Mouse (Mus musculus): ENCODE data around the gene Gm21987.
"Not testable (repeated sequence)": the region's sequence is repeated elsewhere in the genome, so short reads cannot be mapped to it uniquely, and the experiment has no call there.

Gm21987 gene

DNA sequence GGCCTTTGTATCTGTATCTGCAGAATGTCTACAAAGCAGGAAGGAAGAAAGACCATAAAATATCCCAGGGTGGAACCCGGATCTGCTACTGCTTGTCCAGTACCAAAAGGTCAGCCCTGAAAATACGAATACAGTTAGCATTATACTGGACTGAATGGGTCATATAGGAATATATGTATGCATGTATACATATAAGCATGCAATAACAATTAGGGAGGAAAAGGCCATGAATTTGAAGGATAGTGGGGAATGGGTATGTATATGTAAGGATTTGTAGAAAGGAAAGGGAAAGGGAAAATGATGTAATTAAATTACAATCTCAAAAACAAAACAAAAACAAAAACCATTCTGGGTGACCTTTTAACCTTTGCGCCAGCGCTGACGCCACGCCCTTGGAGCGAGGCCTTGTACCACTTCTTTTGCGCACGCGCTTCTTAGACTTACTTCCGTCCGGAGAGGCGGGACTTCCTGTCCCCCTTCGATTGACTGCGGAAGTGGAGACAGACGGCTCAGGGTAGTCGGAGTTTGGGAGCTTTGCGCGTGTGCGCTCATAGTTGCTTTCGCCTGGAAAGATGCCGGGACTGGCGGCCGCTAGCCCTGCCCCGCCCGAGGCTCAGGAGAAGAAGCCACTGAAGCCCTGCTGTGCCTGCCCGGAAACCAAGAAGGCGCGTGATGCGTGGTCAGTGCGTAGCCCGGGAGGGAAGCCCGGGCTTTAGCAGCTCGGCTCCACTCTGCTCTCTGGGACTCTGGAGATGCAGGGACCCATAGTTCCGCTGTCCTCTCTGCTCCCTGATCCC lies at the start of gene Gm21987, which contains the start of gene Cox17:
TSS of gene Gm21987 (plus strand) at position 512 of the 797 bp plus-strand sequence.
TSS of gene Cox17 (plus strand) at position 463 of the 797 bp plus-strand sequence.
- DNase-seq = peak; percentile 83

DNA sequence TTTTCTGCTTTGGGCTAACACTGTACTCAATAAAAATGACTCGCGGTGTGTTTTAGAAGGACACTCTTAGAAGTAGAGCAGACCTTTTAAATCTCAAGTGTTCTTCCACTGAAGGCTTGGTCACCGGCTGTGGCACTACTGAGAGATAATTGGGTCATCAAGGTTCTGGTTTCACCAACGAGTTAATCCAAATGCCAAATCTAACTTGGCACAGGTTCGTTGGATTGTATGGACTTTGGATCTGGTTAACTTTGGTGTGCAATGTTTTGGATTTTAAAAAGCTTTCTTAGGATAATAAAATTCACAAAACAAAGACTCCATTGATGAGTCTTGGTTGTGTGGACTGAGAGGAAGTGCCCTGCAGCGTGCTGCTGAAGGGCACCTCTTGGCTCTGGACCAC lies 48.4 kb upstream of the Gm21987 start:
- DNase-seq = no peak

DNA sequence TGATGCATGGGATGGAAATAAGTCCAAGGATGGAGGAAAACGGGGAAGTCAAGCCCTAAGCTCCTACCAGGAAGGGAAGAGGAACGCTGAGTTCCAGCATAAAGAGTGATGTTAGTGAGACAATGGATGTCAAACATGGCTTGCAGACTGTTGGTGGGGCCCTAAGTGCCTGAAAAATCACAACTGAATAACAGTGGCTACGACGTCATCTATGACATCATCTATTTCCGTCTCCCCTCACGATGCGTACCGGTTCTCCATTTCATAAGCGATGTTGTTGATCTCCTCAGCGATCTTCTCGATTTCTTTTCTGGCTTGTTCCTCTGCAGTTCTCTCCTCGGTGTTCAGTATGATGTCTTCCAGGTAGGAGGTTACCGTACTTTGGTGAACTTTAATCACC lies 44.5 kb upstream of the Gm21987 start:
- no peak for DNase-seq

DNA sequence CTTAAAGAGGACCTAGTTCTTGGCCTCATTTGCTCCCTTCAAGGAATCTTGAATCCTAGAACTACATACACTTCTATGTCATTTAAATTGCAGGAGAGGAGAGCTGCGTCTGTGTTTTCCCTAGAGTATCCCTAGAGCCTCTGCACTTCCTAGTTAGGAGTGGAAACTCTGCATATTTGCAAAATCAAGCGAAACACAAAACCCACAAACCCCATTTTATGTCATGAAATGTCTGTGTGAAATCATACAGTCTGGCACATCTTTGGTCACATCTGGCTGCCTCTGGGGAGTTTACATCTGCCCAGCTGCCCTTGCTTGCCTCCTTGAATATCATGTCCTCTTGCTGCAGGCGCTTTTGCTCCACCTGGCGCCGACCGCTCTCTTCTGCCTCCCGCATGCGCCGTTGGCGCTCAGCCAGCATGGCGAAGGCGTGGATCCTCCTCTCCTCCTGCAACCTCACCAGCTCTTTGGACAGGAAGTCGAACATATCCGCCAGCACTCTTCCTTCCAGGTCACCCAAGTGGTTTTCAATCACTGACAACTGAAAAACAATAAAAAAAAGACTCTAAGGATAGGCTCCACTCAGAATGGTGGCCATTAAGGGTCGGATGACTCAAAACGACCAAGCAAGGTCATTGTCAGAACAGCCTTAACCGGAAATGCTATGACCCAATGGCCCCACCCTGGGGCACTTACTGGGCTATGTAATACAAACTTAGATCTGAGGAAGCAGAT lies 42.2 kb upstream of the Gm21987 start:
- no peak for DNase-seq

DNA sequence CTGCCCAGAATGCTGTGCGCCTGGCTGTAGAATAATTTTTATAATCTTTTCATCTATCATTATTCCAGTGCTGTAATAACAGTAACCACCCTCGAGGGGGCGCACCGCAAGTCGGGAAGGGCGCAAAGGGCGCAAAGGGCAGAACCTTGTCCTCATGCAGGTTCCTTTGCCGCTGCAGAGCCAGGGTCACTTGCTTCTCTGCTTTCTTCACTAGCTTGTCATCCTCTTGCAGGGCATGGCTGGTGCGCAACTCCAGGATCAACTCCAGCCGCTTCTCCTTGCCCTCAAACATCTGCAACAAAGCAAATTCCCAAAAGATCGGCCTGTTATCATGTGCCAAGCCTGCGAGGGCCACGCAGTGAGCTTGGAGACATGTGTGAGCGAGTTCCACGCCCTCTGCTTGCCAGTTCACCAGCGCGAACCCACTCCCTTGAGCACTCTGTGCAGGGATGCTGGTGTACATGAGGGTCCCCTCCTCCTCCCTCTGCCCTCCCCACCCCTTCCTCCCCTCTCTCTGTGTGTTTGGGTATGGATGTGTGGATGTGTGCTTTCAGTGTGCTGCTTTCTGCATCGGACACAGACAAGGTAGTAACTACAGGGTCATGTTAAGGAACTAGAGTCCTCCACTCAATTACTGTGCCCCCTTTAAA lies 40.1 kb upstream of the Gm21987 start:
- no peak for DNase-seq

DNA sequence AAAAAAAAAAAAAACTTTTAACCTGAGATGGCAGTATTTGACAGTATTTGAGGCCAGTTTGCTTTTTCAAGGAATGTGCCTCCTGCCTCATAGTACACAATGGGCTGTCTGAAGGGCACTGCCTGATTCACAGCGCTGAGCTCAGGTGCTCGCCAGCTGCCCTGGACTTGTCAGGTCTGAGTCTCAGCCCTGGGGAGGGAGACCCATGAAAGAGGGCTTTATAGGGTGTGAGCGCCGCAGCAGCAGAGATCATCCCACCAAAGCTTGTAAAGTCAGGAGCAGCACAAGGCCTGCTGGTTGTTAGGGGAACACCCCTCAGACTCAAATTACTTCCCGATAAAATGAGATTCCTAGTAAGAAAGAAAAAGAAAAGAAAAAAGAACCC lies 39.6 kb upstream of the Gm21987 start:
- no peak for DNase-seq

DNA sequence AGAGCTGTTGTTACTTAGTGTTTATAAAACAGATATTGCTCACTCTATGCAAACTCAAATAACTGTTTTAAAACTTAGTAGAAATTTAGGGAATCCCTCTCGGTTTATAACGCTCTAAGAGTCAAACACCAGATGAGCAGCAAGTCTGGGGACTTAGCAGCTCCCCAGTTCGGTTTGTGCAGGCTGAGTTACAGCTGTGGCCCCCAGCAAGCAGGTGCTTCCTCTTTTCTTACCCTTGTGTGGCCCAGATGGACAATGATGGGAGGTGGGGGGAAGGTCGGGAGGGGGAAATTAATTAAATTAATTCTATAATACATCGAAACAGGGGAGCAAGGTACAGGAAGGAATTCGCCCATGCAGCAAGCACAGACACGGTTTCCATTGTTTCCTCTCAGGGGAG lies 39.2 kb upstream of the Gm21987 start:
- no peak for DNase-seq

DNA sequence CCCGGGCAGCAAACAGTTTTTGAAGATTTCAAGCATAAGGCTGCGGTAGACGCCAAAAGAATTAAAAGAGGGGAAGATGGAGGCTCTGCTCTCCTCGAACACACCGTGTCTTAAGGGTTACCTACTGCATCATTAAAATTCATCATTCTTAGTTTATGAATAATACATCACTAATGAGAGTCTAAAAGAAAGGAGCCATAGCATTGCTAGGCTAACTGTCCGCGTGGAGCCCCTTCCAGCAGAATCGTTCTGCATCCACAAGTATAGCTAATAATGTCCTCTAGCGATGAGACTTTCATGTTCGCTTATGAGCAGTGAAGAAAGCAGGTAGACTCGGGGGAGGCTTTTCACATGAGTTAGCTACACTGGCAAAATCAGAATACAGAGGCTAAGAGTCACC lies 38.6 kb upstream of the Gm21987 start:
- no peak for DNase-seq

DNA sequence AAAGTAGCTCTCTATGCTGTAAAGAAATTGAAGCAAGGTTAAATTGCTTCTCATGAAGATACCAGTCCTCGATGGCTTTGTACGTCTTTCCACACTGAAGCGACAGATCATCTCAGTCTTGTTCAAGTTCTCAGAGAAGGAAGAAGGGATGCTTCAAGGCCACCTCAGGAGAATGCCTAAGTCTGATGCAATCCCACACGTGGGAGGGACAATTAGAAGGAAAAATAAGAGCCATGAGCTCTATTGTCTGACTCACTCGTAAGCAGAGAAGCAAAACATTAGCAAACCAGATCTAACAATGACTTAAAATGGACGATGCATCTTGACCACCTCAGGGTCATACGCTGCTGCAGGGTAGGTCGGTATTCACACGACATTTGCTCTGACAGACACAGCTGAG lies 28.3 kb upstream of the Gm21987 start:
- no peak for DNase-seq

DNA sequence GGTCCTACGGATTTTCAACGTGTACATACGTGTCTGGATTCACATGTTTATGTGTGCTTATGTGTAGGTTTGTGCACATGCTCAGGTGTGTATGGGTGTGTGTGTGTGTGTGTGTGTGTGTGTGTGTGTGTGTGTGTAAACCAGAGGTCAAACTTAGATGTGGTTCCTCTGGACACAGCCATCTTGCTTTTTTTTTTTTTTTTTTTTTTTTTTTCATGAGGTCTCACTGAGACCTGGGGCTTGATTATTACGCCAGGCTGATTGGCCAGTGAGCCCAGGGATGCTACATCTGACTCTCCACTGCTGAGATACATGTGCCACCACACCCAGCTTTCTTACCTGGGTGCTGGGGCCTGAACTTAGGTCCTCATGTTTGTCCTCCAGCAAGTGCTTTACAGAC lies 27.8 kb upstream of the Gm21987 start:
- DNase-seq = no peak

DNA sequence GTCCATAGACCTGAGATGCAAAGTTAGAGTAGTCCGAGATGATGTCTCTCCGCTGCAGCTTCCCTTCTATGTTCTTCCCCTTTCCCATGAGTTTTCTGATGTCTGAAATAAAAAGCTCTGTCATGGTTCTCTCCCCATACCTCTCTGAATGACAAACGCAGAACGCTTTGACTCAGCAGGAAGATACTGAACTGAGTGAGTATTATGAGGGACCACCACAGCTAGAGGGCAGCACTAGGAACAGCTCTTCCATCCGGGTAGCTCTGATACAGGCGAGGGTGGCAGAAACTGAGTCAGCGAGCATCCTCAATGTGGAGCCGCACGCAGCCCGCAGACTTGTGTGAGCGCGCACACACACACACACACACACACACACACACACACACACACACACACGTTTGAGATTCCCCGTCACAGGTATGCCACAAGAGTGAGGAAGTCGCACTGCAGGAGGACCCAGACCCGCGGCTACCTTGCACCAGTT lies 25.3 kb upstream of the Gm21987 start:
- peak; percentile 71 for DNase-seq

DNA sequence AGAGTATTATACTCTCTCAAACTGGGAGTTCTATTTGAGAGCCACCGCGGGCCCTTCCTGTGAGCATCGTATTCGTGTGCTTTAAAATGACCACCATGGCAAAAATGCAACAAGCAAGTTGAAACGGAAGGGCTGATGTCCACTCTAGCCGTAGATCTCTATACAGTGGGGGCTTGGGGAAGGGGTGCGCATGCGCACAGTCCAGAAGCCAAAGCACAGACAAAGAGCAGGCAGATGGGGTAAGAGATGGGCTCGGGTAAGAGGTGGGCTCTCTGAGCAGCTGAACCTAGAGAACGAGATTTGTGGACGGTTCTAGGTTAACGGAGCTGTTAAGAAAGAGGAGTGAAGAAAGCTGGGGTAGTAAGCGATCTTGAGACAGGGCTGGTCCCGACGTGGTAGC lies 22.5 kb upstream of the Gm21987 start:
- DNase-seq = no peak

DNA sequence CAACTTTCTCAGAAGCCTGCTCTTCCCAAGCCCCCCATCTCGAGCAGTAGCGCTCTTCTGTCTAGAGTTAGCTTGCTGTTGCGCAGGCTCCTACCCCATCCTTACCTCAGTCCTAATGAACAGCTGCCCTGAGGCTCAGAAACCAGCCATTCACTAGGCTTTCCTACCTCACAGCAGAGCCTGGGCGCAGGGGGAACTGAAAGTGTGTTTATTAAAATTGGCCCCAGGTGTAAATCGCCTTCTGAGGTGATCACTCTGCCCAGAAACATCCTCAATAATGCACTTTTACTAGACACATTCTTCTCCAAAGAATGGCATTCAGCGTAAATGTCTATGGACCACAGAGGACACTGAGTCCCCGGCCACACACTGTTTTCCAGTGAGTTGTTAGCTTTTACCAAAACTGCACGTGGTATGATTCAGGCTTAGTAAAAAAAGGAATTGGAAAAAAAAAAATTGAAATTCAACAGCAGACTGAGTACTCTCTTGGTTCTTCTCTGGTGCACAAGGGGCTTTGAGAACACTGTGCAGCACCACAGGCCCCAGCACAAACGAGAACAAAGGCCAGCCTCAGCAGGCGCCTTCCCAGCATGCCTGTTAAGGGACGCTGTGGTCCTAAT lies 20.0 kb upstream of the Gm21987 start:
- DNase-seq = no peak

DNA sequence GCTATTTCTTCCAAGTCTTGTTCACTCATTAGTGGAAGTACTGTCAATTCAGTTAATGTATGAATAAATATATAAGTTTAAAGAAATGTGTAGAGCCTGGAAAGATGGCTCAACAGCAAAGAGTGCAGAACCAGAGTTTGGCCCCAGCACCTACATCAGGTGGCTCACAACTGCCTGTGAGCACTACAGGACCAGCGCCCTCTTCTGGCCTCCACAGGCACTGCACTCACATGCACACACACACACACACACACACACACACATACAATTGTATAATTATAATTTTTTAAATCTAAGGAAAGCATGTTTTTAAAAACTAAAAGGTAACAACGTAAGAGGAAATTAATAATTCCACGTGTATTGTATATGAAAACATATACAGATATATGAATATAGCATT lies 17.5 kb upstream of the Gm21987 start:
- DNase-seq = no peak

DNA sequence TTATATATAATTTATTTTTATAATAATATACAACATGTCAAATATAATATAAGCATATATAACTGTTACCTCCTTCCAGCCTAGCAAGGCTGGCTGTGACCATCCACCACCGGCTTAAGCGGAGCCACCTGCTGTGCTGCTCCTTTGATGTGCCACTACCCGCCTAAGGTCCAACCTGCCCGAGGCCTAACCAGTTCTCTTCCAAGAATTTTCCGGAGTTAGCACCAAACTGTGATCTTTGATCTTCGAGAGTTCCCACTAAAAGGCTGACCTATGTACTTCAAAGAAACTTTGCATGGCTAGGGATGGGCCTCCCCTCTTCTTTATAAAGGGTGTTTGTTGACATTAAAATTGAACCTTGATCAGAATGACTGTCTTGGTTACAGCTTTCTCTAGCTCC lies 12.4 kb upstream of the Gm21987 start:
- DNase-seq = no peak

DNA sequence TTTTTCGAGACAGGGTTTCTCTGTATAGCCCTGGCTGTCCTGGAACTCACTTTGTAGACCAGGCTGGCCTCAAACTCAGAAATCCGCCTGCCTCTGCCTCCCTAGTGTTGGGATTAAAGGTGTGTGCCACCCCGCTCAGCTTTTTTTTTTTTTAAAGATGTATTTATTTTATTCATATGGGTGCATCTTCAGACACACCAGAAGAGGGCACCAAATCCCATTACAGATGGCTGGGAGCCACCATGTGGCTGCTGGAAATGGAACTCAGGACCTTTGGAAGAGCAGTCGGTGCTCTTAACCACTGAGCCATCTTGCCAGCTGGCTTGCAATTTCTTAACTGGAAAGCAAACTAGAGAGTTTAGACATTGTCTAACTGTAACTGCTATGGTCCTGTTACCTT lies 8.8 kb upstream of the Gm21987 start:
- DNase-seq = not testable (repeated sequence)

DNA sequence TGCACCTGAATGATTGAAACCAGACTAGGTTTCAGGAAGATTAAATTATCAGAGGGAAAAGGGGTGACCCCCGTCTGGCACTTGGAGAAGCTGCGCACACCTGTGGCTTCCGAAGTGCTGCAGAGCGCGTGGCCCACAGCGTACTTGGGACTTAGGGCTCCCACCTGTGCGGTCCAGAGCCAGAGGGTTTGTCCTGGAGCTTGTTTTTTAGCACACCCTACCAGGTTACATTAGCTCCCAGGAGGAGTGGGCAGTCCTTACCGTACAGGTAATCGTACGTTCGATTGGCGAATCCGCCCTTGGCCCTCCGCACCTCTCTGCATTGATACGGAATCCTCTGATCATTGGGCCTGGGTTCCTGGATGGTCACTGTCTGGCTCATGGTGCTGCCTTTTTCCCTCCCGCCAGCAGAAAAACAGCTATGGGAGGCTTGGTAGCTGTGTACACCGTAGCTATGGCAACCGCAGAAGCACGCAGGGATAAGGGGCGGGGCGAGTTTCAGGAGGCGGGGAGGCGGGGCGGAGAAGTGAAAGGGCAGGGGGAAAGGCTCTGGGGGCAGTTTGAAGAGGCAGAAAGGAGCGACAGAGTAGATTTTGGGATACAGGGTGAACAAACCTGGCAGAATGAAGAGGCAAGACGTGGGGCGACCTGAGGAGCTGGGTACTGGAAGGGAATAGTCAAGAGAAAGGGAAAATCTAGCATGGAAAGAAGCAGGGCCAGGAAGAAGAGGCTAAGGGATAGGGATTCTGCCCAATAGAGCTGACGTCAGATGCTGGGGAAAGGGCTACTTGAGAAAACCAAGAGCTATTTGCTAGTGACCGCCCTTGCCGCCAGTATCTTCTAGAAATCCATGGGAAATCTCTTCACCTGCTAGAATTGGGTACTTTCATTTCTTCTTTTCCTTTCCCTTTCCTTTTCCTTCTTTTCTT lies 5.2 kb upstream of the Gm21987 start, which contains the start of gene Maats1:
TSS of gene Maats1 (minus strand) at position 748 of the 929 bp plus-strand sequence.
- peak; percentile 71 for DNase-seq

DNA sequence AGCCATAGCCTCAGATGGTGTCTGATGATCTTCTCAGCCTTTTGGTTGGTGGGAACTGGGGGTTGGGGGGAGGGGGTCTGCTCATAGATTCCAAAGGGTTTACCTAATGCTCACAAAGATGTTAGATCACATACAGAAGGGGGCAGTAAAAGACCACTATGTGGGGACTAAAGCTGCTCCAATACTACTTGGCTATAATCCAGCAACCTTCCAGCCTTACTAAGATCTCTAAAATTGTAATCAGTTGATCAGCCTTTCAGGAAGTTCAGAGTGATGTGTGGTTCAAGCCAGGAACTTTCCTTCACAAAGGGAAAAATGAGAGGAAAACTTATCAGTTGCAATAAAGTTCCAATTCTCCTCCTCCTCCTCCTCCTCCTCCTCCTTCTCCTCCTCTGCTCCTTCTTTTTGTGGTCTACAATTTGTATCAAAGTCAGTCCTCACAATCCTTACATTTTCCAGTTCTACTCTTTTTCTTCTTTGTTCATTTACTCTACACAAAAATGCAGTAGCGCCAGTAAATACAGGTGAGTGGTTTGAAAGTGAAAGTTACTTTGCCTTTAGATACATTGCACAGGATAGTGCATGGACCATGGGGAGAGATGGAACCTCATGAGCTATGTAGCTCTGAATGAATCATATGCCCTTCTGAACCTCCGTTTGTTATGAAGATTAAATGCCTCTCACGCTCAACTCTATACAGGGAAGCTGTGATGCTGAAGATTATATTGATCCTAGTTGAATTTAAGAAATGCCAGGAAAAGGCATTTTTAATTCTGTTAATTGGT lies 1.7 kb upstream of the Gm21987 start:
- no peak for DNase-seq

DNA sequence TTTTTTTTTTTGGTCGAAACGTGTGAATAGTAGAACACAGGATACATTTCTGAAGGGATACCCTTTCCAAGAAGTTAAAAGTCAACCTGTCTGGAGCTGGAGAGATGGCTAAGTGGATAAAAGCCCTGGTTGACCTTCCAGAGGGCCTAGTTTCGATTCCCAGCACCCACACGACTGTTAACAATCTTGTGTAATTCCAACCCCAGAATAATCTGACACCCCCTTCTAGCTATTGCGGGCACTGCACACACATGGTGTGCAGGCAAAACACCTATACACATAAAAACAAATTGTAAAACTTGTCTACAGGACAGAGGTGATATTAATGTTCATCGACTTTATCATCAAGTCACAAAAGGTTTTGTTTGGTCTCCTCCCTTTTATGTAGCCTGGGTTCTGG lies 748 bp downstream of the Gm21987 start:
- no peak for DNase-seq

DNA sequence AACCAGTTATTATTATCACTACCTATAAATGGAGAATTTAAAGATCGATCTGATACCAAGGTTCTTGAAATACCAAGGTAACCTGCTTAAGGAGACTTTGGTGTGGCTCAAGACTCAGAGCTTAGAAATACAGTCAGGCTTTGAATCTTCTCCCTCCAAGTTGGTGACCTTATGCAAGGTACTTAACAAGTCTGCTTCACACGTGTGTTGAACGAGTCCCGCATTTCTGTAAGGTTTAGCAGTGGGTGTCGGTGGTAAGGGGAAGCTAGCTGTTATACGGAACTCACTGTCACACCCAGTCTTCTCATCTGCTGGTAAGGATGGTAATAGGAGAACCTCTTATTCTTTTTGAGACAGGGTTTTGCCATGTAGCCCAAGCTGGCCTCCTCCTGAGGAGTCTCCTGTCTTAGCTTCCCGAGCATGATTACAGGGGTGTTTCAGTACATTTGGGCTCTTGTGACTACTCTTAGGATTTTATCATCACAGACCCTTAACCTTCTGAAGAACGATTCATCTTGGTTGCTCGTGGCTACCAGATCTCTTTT lies 1.4 kb downstream of the Gm21987 start:
- DNase-seq = no peak

DNA sequence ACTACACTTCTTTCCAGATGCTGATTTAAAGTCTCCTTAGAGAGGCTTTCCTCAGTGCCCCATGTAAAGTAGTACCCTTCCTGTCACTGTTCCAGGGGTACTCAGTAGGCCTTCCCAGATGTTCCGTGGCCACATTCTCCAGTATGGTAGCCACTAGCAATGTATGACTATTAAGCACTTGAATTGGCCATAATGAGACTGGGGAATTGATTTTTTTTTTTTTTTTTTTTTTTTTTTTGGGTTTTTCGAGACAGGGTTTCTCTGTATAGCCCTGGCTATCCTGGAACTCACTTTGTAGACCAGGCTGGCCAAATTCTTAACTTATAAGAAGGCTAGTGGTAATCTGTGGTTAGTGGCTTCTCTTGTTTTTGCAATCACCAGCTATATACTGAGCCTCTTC lies 3.0 kb downstream of the Gm21987 start:
- no peak for DNase-seq
